7 mouse cellular contexts compared by ENCODE assay signal in genomic region chr11:53858058-53858760, GRCm38 (mm10). TPM values are rescaled to one million over a fixed set of nuclear protein-coding genes. Genes with fewer than 3 reads are reported as not detected.
DNase-seq lines count a peak whose midpoint lies in the region; ATAC-seq and TF ChIP-seq lines count a peak whose summit lies in the region.

No protein-coding gene starts in this region.

- in situ Hi-C loops in CH12.LX (cut with MboI; ENCODE audit: low pct_ligation_motif_present, low pct_unique_long_range_greater_than_20kb, low sequenced_read_pairs) = loop anchor here (10.0 kb wide), 1 partner anchor 393 kb away; no protein-coding TSS in a partner anchor

- no peak for TF ChIP-seq CTCF in kidney, postnatal 0 days (IDR thresholded peaks at IDR 0.05; ENCODE audit: low read depth)
- TF ChIP-seq CTCF in CH12.LX (conservative IDR thresholded peaks at IDR 0.05 in 1 of 2, IDR thresholded peaks at IDR 0.05 in 1 of 2; ENCODE audit: low read depth in 2 of 2, low read length in 2 of 2) = no peak

- no peaks in the 10 kb centered on the region for H3K9me3 ChIP-seq in kidney, postnatal 0 days (replicated peaks; ENCODE audit: low read length)
- no peaks in the 10 kb centered on the region for H3K9me3 ChIP-seq in CH12.LX (replicated peaks; ENCODE audit: low read length)
- H3K9me3 ChIP-seq in embryonic facial prominence, embryonic 10.5 days = no peaks in the 10 kb centered on the region
- no peaks in the 10 kb centered on the region for H3K9me3 ChIP-seq in liver, embryonic 15.5 days (replicated peaks)

- H3K4me2 ChIP-seq in kidney, postnatal 0 days (ENCODE audit: low read length) = peak overlapping the region; percentile 79
- peak overlapping the region; percentile 88 for H3K4me2 ChIP-seq in CH12.LX (ENCODE audit: insufficient read depth, low read depth, poor library complexity, severe bottlenecking)
- H3K4me2 ChIP-seq in liver, embryonic 15.5 days = peak overlapping the region; percentile 74

- H3K27me3 ChIP-seq in kidney, postnatal 0 days (ENCODE audit: insufficient read depth, low read length) = no peaks in the 10 kb centered on the region
- no peaks in the 10 kb centered on the region for H3K27me3 ChIP-seq in CH12.LX (replicated peaks)
- peaks cover 19% of the 10 kb centered on the region for H3K27me3 ChIP-seq in embryonic facial prominence, embryonic 10.5 days (replicated peaks; ENCODE audit: low read depth, poor library complexity, severe bottlenecking)
- H3K27me3 ChIP-seq in liver, embryonic 15.5 days = 0 out of 2 replicates have a peak, but pooled peaks cover 4% of the 10 kb centered on the region

- ATAC-seq in kidney, postnatal 0 days (replicated peaks; ENCODE audit: low FRiP score, low read depth) = no peak
- no peak for ATAC-seq in liver, embryonic 15.5 days (ENCODE audit: insufficient read depth)

- TF ChIP-seq EP300 in CH12.LX (IDR thresholded peaks at IDR 0.05; ENCODE audit: low read length) = no peak

- dilution Hi-C loops in CH12.LX (cut with MboI; ENCODE audit: extremely low pct_ligation_motif_present, extremely low pct_unique_long_range_greater_than_20kb, low sequenced_read_pairs) = no loop called here

- H3K36me3 ChIP-seq in kidney, postnatal 0 days (ENCODE audit: insufficient read depth, low read length) = no peaks in the 10 kb centered on the region
- no peaks in the 10 kb centered on the region for H3K36me3 ChIP-seq in CH12.LX (replicated peaks in 1 of 2; ENCODE audit: control insufficient read depth in 1 of 2, insufficient read depth in 1 of 2, low read length in 1 of 2)
- no peaks in the 10 kb centered on the region for H3K36me3 ChIP-seq in embryonic facial prominence, embryonic 10.5 days (replicated peaks)
- no peaks in the 10 kb centered on the region for H3K36me3 ChIP-seq in liver, embryonic 15.5 days (replicated peaks)

- no peak for TF ChIP-seq RAD21 in CH12.LX (IDR thresholded peaks at IDR 0.05; ENCODE audit: low read depth, low read length)

- peak overlapping the region; percentile 55 for H3K4me3 ChIP-seq in kidney, postnatal 0 days (replicated peaks; ENCODE audit: low read depth, low read length)
- H3K4me3 ChIP-seq in CH12.LX (replicated peaks in 1 of 3; ENCODE audit: low read depth in 2 of 3, low read length in 2 of 3, poor library complexity in 1 of 3) = peak overlapping the region in 2 of 3 experiments; percentile 41 to 73
- 0 out of 2 replicates have a peak overlapping the region, but pooled peaks have one; percentile 56 for H3K4me3 ChIP-seq in embryonic facial prominence, embryonic 10.5 days
- H3K4me3 ChIP-seq in liver, embryonic 15.5 days (replicated peaks) = peak overlapping the region; percentile 64

- H3K4me1 ChIP-seq in kidney, postnatal 0 days (replicated peaks; ENCODE audit: insufficient read depth, low read length) = no peaks in the 10 kb centered on the region
- peaks cover 4 to 21% of the 10 kb centered on the region in 2 experiments; a peak in 3 of 4 replicates for H3K4me1 ChIP-seq in CH12.LX (ENCODE audit: control insufficient read depth in 1 of 2, insufficient read depth in 2 of 2)
- peaks cover 12% of the 10 kb centered on the region for H3K4me1 ChIP-seq in embryonic facial prominence, embryonic 10.5 days
- peaks cover 4% of the 10 kb centered on the region; the same call in 1 of the 2 replicates for H3K4me1 ChIP-seq in liver, embryonic 15.5 days (replicated peaks)

- no peak for TF ChIP-seq POLR2A in CH12.LX (IDR thresholded peaks at IDR 0.05; ENCODE audit: low read depth, low read length)

- 85% methylated on average over 6 of the region's 6 CpGs for WGBS in kidney, postnatal 0 days
- WGBS in embryonic facial prominence, embryonic 10.5 days = 78% methylated on average over 6 of the region's 6 CpGs
- 71% methylated on average over 6 of the region's 6 CpGs for WGBS in liver, embryonic 15.5 days (ENCODE audit: insufficient replicate concordance)

- H3K79me2 ChIP-seq in CH12.LX (replicated peaks; ENCODE audit: control insufficient read depth, extremely low read depth, insufficient read depth, poor library complexity, severe bottlenecking) = no peaks in the 10 kb centered on the region

- DNase-seq in kidney, postnatal 0 days (ENCODE audit: low spot score) = no peak
- no peak for DNase-seq in kidney, postnatal 25 days
- DNase-seq in CH12.LX (ENCODE audit: extremely low read depth) = no peak
- no peak for DNase-seq in embryonic facial prominence, embryonic 10.5 days (ENCODE audit: low spot score)
- no peak for DNase-seq in right cerebral cortex, adult 2 months (ENCODE audit: low spot score in 2 of 2)
- no peak for DNase-seq in cerebellum, postnatal 4 days (ENCODE audit: low spot score in 2 of 2)

- H3K27ac ChIP-seq in kidney, postnatal 0 days = no peak overlapping the region
- H3K27ac ChIP-seq in CH12.LX (ENCODE audit: insufficient read depth, low read depth) = no peak overlapping the region
- no peak overlapping the region for H3K27ac ChIP-seq in embryonic facial prominence, embryonic 10.5 days (replicated peaks)
- H3K27ac ChIP-seq in liver, embryonic 15.5 days (replicated peaks) = no peak overlapping the region

- H3K9ac ChIP-seq in kidney, postnatal 0 days (ENCODE audit: low read depth, low read length) = no peak overlapping the region
- H3K9ac ChIP-seq in CH12.LX (ENCODE audit: insufficient read depth, low read depth) = peak overlapping the region; percentile 51
- no peak overlapping the region for H3K9ac ChIP-seq in liver, embryonic 15.5 days

TF ChIP-seq in CH12.LX, 34 proteins besides CTCF, POLR2A, EP300 and RAD21:
- TF ChIP-seq MEF2A (IDR thresholded peaks at IDR 0.05; ENCODE audit: borderline replicate concordance, low read depth, low read length) (no peak), MAX (IDR thresholded peaks at IDR 0.05; ENCODE audit: low read length) (no peak), USF2 (conservative IDR thresholded peaks at IDR 0.05; ENCODE audit: low read depth, low read length) (no peak)

RNA-seq across cellular contexts. Expression of gene Gm12216, which starts 0.8 kb away (rescaled TPM):
- 2.0 and 2.3 TPM in 2 replicates for polyA plus RNA-seq in kidney, postnatal 0 days (2015; fragmentation: Nextera tagmentation; extraction: Ambion mirVana)
- total RNA-seq in CH12.LX (2012; rRNA removed) (0.88 and 2.7 TPM in 2 replicates), CH12.LX (2014; rRNA removed) (0.73 and 0.77 TPM in 2 replicates)
- 0.56 and 1.1 TPM in 2 replicates for polyA plus RNA-seq in CH12.LX (2012; ENCODE audit: insufficient read length, low read depth)
- polyA plus RNA-seq in embryonic facial prominence, embryonic 10.5 days (2016; fragmentation: Nextera tagmentation; extraction: Ambion mirVana) = not detected in 2 replicates
- not detected in 2 replicates for polyA plus RNA-seq in liver, embryonic 15.5 days (2015; fragmentation: Nextera tagmentation; extraction: Ambion mirVana)

RNA-seq across cellular contexts. Expression of gene Slc22a5, which starts 33.3 kb away (rescaled TPM):
- polyA plus RNA-seq in kidney, postnatal 0 days (2015; fragmentation: Nextera tagmentation; extraction: Ambion mirVana) = 32.0 and 36.4 TPM in 2 replicates
- total RNA-seq in CH12.LX (2012; rRNA removed) (5.3 and 6.7 TPM in 2 replicates), CH12.LX (2014; rRNA removed) (6.2 and 6.4 TPM in 2 replicates)
- 5.6 and 7.1 TPM in 2 replicates for polyA plus RNA-seq in CH12.LX (2012; ENCODE audit: insufficient read length, low read depth)
- polyA plus RNA-seq in embryonic facial prominence, embryonic 10.5 days (2016; fragmentation: Nextera tagmentation; extraction: Ambion mirVana) = 7.6 and 8.7 TPM in 2 replicates
- polyA plus RNA-seq in liver, embryonic 15.5 days (2015; fragmentation: Nextera tagmentation; extraction: Ambion mirVana) = 1.9 and 2.3 TPM in 2 replicates
